Mouse (Mus musculus) bone marrow, adult 2 months (tissue): ENCODE data around the gene Lyst. TPM values are rescaled to one million over a fixed set of nuclear protein-coding genes. Genes with fewer than 3 reads are reported as not detected.

Experiments used
- H3K27ac ChIP-seq: fragments of 200-500 bp; 2 replicates; pipeline ENCODE4 v1.5.1; 2012; ENCODE audit warnings: low read depth, mild to moderate bottlenecking, control low read depth, inconsistent platforms, low read length; ENCODE audit not compliant: control insufficient read depth, poor library complexity, insufficient read depth
- H3K4me1 ChIP-seq: fragments of 200-500 bp; 2 replicates; pipeline ENCODE4 v1.6.1; 2011; ENCODE audit warnings: low read length; ENCODE audit not compliant: control insufficient read depth, insufficient read depth
- H3K4me3 ChIP-seq: fragments of 200-500 bp; replicated peaks from 2 replicates; pipeline ENCODE3; 2011; ENCODE audit warnings: mild to moderate bottlenecking, low read depth, low read length, control low read depth; ENCODE audit not compliant: control insufficient read depth
- CTCF ChIP-seq: fragments of 200-500 bp; IDR thresholded peaks from 2 replicates; pipeline ENCODE4 v1.5.1; 2011; ENCODE audit warnings: low read length, control low read depth; ENCODE audit not compliant: control insufficient read depth, insufficient read depth
- POLR2A ChIP-seq: fragments of 200-500 bp; IDR thresholded peaks from 2 replicates; pipeline ENCODE4 v1.6.1; 2011; ENCODE audit warnings: low read depth, mild to moderate bottlenecking, control low read depth, low read length, borderline replicate concordance; ENCODE audit not compliant: control insufficient read depth
- WGBS: fragments of 180-500 bp; shearing (Covaris S2); methylation state at CpG from one replicate; pipeline ENCODE4 v1.1.7; 2018; 5-methylcytosine and 5-hydroxymethylcytosine counted together
- polyA plus RNA-seq: library from polyadenylated mRNA; stranded (reverse); fragments of >200 nt; gene quantifications from 2 replicates; pipeline ENCODE4 v1.2.4, GENCODE M21; 2011; ENCODE audit warnings: low replicate concordance; ENCODE audit not compliant: missing spikeins, insufficient read depth, insufficient read length

The Lyst gene
- polyA plus RNA-seq, 1 experiment: 27.6 TPM

DNA sequence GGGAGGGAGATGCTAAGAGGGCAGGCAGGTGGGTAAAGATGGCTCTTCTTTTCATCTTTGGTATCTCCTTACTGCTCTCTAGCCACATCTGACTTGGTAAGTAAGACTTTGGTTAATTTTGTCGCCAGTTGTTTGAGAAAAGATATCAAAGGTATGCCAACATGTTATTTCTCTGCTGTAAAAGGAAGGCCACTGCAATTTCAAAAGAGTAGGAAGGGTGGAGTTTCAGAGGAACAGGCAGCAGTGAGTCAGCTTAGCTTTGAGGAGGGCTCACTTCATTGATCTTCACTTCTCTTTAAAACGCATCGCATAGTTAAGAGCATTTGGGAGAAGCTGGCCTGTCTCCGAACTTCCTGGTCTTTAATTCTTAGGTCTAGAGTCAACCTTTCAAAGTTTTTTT is 8.2 kb upstream of the Lyst start:
- Histone ChIP-seq H3K27ac (no peak overlapping the region), H3K4me1 (peaks cover 4% of the 10 kb centered on the region; the same call in 1 of the 2 replicates), H3K4me3 (no peak overlapping the region)
- 41% methylated on average over 4 of the region's 4 CpGs for WGBS
- TF ChIP-seq POLR2A (no peak), CTCF (no peak)

DNA sequence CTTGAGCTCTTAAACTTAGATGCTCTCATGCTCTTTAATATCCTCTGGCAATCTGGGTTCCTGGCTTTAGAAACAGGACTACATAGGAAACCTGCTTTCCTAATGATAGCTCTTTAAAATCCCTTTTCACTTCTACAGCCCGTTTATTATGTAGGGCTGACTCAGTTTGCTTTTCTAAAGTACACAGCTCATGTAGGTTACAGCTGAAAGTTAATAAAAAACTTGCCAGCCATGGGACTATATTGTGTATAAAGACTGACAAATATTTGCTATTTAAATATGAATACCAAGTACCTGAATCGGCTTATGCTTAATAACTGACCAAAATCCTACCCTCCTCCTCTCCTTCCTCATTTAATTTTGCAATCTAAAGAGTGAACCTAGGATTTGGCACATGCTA is 6.7 kb upstream of the Lyst start:
- TF ChIP-seq CTCF: no peak
- no peak for TF ChIP-seq POLR2A
- H3K27ac ChIP-seq: no peak overlapping the region
- 37% methylated on average over 2 of the region's 2 CpGs for WGBS
- H3K4me3 ChIP-seq: no peak overlapping the region
- peaks cover 4% of the 10 kb centered on the region; the same call in 1 of the 2 replicates for H3K4me1 ChIP-seq

DNA sequence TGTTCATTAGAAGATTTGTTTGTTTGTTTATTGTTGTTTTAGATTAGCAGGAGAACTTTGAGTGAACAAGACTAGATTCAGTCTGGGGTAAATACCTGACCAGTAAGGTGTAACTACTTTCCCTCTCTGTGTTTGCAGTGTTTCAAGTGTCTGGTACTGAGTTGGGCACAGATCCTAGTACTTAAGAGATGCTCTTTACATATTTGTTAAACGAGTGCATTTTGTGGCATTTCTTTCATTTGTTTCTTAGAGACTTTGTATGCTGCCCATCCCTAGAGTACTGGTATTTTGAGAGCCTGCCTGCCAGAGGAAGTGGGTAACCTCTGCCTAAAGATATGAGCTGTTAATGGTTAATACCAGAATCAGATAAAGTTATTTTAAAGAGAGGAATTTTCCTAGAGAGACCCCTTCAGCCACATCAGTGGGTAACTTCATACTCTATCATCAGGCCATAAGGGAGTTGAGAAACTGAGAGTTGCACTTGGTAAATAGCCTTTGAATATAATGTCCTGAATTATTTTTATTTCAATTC is 2.5 kb upstream of the Lyst start:
- H3K4me3 ChIP-seq: no peak overlapping the region
- H3K4me1 ChIP-seq: peaks cover 2% of the 10 kb centered on the region; the same call in 1 of the 2 replicates
- TF ChIP-seq CTCF (no peak), POLR2A (no peak)
- WGBS: 19% methylated on average over 1 of the region's 1 CpGs
- H3K27ac ChIP-seq: no peak overlapping the region

DNA sequence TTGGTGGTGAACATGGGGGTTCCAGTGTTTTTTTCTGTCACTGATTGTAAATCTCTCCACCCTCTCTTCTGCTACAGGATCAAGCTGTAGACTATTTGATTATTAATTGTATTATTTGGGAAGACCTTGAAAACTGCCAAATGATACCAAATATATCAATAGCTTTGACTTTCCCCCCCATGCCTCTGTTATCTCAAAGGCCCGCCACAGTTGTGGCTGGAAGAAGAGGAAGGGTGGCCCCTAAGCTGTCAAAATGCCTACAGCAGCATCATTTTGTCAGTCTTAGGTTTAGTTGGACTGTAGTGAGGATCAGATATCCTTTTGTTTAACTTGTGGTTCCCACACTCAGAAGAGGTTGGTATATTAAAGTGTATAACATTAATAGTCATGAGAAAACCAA is 1.7 kb upstream of the Lyst start:
- no peaks in the 10 kb centered on the region; the same call in 1 of the 2 replicates for H3K4me1 ChIP-seq
- H3K27ac ChIP-seq: no peak overlapping the region
- no peak overlapping the region for H3K4me3 ChIP-seq
- no peak for TF ChIP-seq CTCF
- TF ChIP-seq POLR2A: no peak
- 33% methylated on average over 1 of the region's 1 CpGs for WGBS

DNA sequence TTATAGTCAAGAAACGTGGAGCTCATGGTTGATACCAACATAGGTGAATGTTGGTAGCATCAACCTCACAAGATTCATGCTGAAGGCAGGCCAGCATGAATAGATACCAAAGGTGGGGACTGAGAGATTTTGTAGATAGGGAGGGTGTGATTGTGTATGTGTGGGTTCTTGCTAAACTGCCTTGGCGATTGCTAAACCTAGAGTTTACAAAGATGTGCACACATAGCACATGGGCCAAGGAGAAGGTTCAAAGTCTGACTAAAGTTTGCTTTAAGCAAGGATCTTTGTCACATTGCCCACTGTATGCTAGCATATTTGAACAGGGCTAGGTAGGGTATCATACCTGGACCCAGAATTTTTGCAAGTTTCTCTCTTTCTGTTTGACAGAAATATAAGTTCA is 1.2 kb upstream of the Lyst start:
- Histone ChIP-seq H3K4me1 (no peaks in the 10 kb centered on the region; the same call in 1 of the 2 replicates), H3K27ac (no peak overlapping the region), H3K4me3 (no peak overlapping the region)
- TF ChIP-seq CTCF: no peak
- TF ChIP-seq POLR2A: no peak
- 58% methylated on average over 2 of the region's 2 CpGs for WGBS

DNA sequence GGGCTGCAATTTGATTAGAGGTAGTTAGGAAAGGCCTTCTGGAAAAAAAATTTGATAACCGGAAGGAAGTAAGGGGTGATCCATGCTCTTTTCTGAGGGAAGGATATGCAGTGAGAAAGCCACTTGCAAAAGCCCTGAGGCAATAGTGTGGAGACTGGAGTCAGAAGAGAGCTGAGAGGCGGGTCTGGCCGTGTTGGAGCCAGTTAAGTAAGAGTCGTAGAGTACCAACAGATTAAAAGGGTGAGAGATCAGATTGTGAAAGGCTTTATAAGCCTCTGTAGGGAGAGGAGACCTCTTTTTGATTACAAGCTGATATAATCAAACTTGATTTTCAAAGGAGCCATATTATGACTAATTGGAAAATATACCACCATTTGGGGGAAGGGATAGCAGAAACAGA is 1.7 kb downstream of the Lyst start:
- H3K4me3 ChIP-seq: peak overlapping the region; percentile 25
- H3K27ac ChIP-seq: no peak overlapping the region
- WGBS: 34% methylated on average over 4 of the region's 4 CpGs
- H3K4me1 ChIP-seq: peaks cover 1% of the 10 kb centered on the region; the same call in 1 of the 2 replicates
- TF ChIP-seq CTCF (no peak), POLR2A (no peak)

DNA sequence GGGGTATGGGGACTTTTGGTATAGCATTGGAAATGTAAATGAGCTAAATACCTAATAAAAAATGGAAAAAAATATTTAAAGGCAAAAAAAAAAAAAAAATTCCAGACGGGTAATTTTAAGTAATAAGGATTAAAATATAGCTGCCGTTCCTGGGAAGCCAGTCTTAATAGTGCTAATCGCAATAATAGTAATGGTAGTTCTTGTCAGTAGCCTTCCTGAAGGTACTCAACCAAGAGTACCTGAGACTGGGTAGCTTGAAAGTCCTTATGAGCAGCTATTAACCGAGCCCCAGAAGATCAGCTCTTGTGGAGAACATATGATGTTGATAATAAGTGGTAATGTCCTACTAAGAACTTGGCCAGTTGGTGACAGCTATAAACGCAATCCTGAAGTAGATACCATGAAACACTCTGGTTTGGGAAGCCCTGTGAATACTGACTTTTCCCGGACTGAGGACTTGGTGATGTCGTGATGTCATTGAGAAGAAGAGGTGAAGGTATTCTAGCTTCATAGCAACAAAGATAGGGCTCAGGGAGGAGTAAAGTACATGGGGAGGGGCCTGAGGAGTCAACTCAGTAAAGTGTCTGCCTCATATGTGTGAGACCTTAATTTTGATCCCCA is 6.3 kb downstream of the Lyst start:
- 85% methylated on average over 7 of the region's 7 CpGs for WGBS
- TF ChIP-seq CTCF (no peak), POLR2A (no peak)
- H3K27ac ChIP-seq: no peak overlapping the region

DNA sequence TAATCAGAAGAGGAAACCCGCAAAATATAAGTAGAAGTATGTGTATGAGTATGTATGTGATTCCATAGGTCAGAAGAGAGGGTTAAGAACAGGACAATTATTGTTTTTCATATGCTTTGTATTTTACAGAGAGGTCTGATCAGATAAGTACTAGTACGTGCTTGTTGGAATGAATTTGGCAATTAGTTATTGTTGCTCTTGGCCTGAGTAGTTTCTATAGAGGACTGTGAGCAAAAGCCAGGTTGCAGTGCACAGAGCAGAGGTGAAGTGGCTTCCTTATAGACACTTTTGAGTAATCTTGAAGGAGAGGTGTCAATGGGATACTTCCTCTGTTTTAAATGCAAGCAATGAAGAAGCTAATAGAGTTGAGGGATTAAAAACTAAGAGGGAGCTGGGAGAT is 7.7 kb downstream of the Lyst start:
- no peak overlapping the region for H3K4me3 ChIP-seq
- TF ChIP-seq CTCF: no peak
- no peak for TF ChIP-seq POLR2A
- H3K4me1 ChIP-seq: peaks cover 1% of the 10 kb centered on the region; the same call in 1 of the 2 replicates
- 69% methylated on average over 2 of the region's 2 CpGs for WGBS
- no peak overlapping the region for H3K27ac ChIP-seq

More for the DNA sequence above, 6.3 kb downstream of the Lyst start:
- Histone ChIP-seq H3K4me3 (no peak overlapping the region), H3K4me1 (peaks cover 1% of the 10 kb centered on the region; the same call in 1 of the 2 replicates)
